Mouse (Mus musculus) MEL (cell line): Measurements from ENCODE around the gene Eef1g. TPM values are rescaled to one million over a fixed set of nuclear protein-coding genes. Genes with fewer than 3 reads are reported as not detected.

Source experiments
- DNase-seq: peaks from one replicate; pipeline ENCODE4 v3.0.0; 2011; ENCODE audit warnings: low read depth, low spot score
- H3K27ac ChIP-seq: 2 replicates; pipeline ENCODE4 v1.5.1; 2012; ENCODE audit warnings: low read depth, mild to moderate bottlenecking, control low read depth, low read length, moderate library complexity; ENCODE audit not compliant: control insufficient read depth
- H3K27me3 ChIP-seq, 2 experiments: fragments of 150-350 bp in 1 of 2; sonication (generic) in 1 of 2; 2 replicates each; pipeline ENCODE4 v1.6.1; 2012; ENCODE audit warnings: low read length in 2 of 2, mild to moderate bottlenecking in 2 of 2, improper control_type of control experiment in 1 of 2, moderate library complexity in 1 of 2; ENCODE audit not compliant: insufficient read depth in 2 of 2, control insufficient read depth in 1 of 2
- H3K36me3 ChIP-seq, 2 experiments: 2 replicates each; pipeline ENCODE4 v1.6.1; 2012 to 2014; ENCODE audit warnings: low read length in 2 of 2, improper control_type of control experiment in 1 of 2, inconsistent platforms in 1 of 2, mild to moderate bottlenecking in 1 of 2; ENCODE audit not compliant: insufficient read depth in 2 of 2, control insufficient read depth in 1 of 2
- H3K4me1 ChIP-seq, 2 experiments: fragments of 150-350 bp in 1 of 2; sonication (generic) in 1 of 2; 2 replicates each; pipeline ENCODE4 v1.6.1; 2012; ENCODE audit warnings: low read length in 2 of 2, improper control_type of control experiment in 1 of 2, mild to moderate bottlenecking in 1 of 2; ENCODE audit not compliant: insufficient read depth in 2 of 2, control insufficient read depth in 1 of 2
- H3K4me3 ChIP-seq, 2 experiments: fragments of 150-350 bp in 1 of 2; sonication (generic) in 1 of 2; 2 replicates each; pipeline ENCODE4 v1.5.1; 2012; ENCODE audit warnings: low read depth in 2 of 2, low read length in 2 of 2, mild to moderate bottlenecking in 2 of 2, moderate library complexity in 2 of 2, control low read depth in 1 of 2, improper control_type of control experiment in 1 of 2; ENCODE audit not compliant: control insufficient read depth in 1 of 2, insufficient read depth in 1 of 2
- H3K79me2 ChIP-seq: 2 replicates; pipeline ENCODE4 v1.6.1; 2012; ENCODE audit warnings: mild to moderate bottlenecking, low read length, moderate library complexity; ENCODE audit not compliant: control insufficient read depth, poor library complexity, insufficient read depth
- H3K9ac ChIP-seq: 2 replicates; pipeline ENCODE4 v1.6.1; 2012; ENCODE audit warnings: low read depth, mild to moderate bottlenecking, control low read depth, low read length, moderate library complexity; ENCODE audit not compliant: control insufficient read depth, poor library complexity, severe bottlenecking
- H3K9me3 ChIP-seq: fragments of 150-350 bp; sonication (generic); replicated peaks from 2 replicates; pipeline ENCODE4 v1.6.1; 2012; ENCODE audit warnings: mild to moderate bottlenecking, low read length, improper control_type of control experiment, moderate library complexity; ENCODE audit not compliant: insufficient read depth
- BHLHE40 ChIP-seq: IDR thresholded peaks from 2 replicates; pipeline ENCODE4 v1.6.1; 2012; ENCODE audit warnings: low read depth, mild to moderate bottlenecking, inconsistent platforms, low read length, improper control_type of control experiment, borderline replicate concordance
- CHD1 ChIP-seq: IDR thresholded peaks from 2 replicates; pipeline ENCODE4 v1.6.1; 2012; ENCODE audit warnings: low read depth, mild to moderate bottlenecking, inconsistent platforms, low read length, improper control_type of control experiment
- CHD2 ChIP-seq: IDR thresholded peaks from 2 replicates; pipeline ENCODE4 v1.6.1; 2011; ENCODE audit warnings: low read length, improper control_type of control experiment
- CTCF ChIP-seq, 3 experiments: IDR thresholded peaks in 2 of 3; conservative IDR thresholded peaks in 1 of 3; 2 replicates each; pipeline ENCODE4 v1.5.1; 2011 to 2012; ENCODE audit warnings: low read length in 3 of 3, low read depth in 2 of 3, mild to moderate bottlenecking in 2 of 3, improper control_type of control experiment in 1 of 3, inconsistent platforms in 1 of 3, mixed read lengths in 1 of 3, moderate library complexity in 1 of 3; ENCODE audit not compliant: control insufficient read depth in 1 of 3, insufficient read depth in 1 of 3, poor library complexity in 1 of 3, severe bottlenecking in 1 of 3
- E2F4 ChIP-seq: IDR thresholded peaks from 2 replicates; pipeline ENCODE4 v1.6.1; 2011; ENCODE audit warnings: low read depth, low read length, improper control_type of control experiment, borderline replicate concordance
- ETS1 ChIP-seq: IDR thresholded peaks from 2 replicates; pipeline ENCODE4 v1.6.1; 2012; ENCODE audit warnings: low read depth, mild to moderate bottlenecking, inconsistent platforms, low read length, improper control_type of control experiment, moderate library complexity
- JUND ChIP-seq: IDR thresholded peaks from 2 replicates; pipeline ENCODE4 v1.6.1; 2011; ENCODE audit warnings: low read depth, mild to moderate bottlenecking, improper control_type of control experiment, low read length
- MAZ ChIP-seq: IDR thresholded peaks from 2 replicates; pipeline ENCODE4 v1.6.1; 2012; ENCODE audit warnings: low read depth, mild to moderate bottlenecking, inconsistent platforms, low read length, improper control_type of control experiment
- MXI1 ChIP-seq: IDR thresholded peaks from 2 replicates; pipeline ENCODE4 v1.6.1; 2011; ENCODE audit warnings: mild to moderate bottlenecking, low read depth, low read length, improper control_type of control experiment
- POLR2A ChIP-seq, 2 experiments: IDR thresholded peaks; 2 replicates each; pipeline ENCODE4 v1.6.1; 2011 to 2012; ENCODE audit warnings: low read length in 2 of 2, mild to moderate bottlenecking in 2 of 2, control low read depth in 1 of 2, improper control_type of control experiment in 1 of 2, low read depth in 1 of 2, moderate library complexity in 1 of 2; ENCODE audit not compliant: control insufficient read depth in 1 of 2, insufficient read depth in 1 of 2, poor library complexity in 1 of 2
- SIN3A ChIP-seq: IDR thresholded peaks from 2 replicates; pipeline ENCODE4 v1.6.1; 2012; ENCODE audit warnings: low read length, improper control_type of control experiment, inconsistent platforms
- TBP ChIP-seq: IDR thresholded peaks from 2 replicates; pipeline ENCODE4 v1.8.0; 2011; ENCODE audit warnings: low read depth, low read length, improper control_type of control experiment
- ZNF384 ChIP-seq: IDR thresholded peaks from 2 replicates; pipeline ENCODE4 v1.6.1; 2012; ENCODE audit warnings: low read depth, mild to moderate bottlenecking, inconsistent platforms, low read length, improper control_type of control experiment
- polyA plus RNA-seq, 2 experiments: library from polyadenylated mRNA; stranded (reverse) in 1 of 2; unstranded in 1 of 2; fragments of >175 nt in 1 of 2; fragments of >200 nt in 1 of 2; gene quantifications; 2 replicates each; pipeline versions ENCODE4 v1.2.1 to v1.2.4; 2012; ENCODE audit warnings: low replicate concordance in 2 of 2, low read depth in 1 of 2; ENCODE audit not compliant: insufficient read length in 2 of 2, insufficient read depth in 1 of 2, missing spikeins in 1 of 2
- total RNA-seq: library from RNA; depleted of rRNA; stranded (reverse); fragments of 300-350 nt; gene quantifications from 2 replicates; pipeline ENCODE4 v1.2.3, GENCODE M21; 2012

Gene Eef1g
- total and polyA plus RNA-seq, 3 experiments: 1,362 to 1,817 (median 1,691) TPM

DNA sequence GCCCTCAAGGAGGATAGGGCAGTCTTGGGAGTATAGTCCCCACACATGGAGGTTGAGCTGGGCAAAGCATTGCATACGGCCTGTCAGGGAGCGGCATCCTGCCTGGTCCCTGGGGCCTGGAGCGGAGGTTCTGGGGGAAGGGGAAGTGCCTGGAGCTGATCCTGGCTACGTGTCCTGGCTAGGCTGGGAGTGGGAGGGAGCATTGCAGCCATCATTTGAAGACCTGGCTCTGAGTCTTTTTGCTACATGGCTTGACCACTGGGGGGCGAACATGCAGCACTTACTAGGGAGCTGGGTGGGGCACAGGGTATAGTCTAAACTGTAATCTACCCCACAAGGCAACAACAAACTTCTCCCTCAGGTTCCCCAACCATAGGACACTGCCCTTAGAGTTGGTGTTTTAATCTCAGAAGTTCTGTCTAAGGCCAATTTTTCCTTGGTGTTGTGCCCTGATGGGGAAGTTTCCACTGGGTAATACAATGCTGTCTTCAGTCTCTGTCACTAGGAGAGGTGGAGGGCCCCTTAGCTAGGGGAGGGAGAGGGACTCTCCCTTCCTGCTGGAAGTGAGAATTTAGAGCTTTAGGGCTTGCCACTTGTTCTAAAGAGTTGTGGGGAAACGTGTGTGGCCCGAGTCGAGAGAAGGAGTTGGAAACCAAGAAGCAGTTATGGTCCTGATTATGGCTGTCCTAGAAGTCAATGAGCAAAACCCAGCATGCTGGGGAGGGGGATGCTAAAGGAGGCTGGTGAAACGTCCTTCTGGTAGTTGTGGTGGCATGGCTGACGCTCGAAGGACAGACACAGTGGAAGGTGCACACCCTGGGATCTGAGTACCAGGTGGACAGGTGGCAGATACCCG lies 26.2 kb downstream of the Eef1g start (continued):
- no peak for TF ChIP-seq BHLHE40
- peak; percentile 94 for TF ChIP-seq MAZ
- TF ChIP-seq, all 39 proteins: peak for 13

DNA sequence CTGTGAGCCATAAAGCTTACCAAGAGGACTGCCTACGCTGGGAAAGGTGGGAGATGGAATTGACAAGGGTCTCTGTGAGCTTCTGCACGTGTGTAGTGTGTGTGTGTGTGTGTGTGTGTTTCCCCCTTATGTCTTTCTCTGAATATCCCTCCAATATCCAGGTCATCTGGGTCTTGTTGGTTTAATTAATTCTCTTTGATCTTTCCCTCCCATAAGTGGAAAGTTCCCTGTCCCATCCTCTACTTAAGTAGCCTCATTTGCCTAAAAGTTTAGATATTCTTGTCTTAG lies 26.7 kb downstream of the Eef1g start:
- Histone ChIP-seq H3K79me2 (no peaks in the 10 kb centered on the region), H3K4me3 (no peak overlapping the region), H3K27ac (no peak overlapping the region), H3K36me3 (peaks cover 0 to 16% of the 10 kb centered on the region in 2 experiments; a peak in 2 of 4 replicates), H3K4me1 (peaks cover 9 to 27% of the 10 kb centered on the region in 2 experiments), H3K27me3 (no peaks in the 10 kb centered on the region; a peak in 1 of 4 replicates), H3K9me3 (no peaks in the 10 kb centered on the region), H3K9ac (no peak overlapping the region)
- DNase-seq: no peak
- TF ChIP-seq MXI1 (no peak), JUND (no peak)

DNA sequence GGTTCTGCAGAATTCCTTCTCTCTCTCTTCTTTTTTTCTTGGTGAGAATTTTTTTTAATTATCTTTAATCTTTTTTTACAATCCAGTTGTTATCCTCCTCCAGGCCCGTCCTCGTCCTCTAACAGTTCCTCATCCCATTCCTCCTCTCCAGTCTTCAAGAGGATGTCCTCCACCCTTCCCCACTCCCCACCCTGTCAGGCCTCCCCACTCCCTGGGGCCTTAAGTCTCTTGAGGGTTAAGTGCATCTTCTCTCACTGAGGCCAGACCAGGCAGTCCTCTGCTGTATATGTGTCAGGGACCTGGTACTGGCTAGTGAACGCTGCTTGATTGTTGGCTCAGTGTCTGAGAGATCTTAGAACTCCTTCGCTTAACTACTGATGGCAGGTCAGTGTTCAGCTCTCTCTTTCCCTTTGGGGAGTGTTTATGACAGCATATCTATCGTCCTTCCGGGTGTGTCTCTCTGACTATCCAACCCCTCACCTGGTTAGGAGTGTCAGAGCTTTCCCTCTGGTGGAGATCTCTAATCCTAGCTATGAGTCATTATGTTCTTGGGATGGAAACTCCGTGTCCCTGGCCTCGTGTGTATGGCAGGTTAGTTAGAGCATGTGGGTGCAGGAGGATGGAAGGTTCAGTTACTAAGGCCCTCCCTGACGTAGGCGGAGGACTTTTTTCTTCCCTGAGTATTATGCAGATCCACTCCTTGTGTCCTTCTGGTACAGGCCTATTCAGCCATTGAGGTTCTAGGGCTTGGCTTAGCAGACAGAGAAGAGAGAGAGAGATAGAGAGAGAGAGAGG lies 28.2 kb downstream of the Eef1g start:
- H3K9ac ChIP-seq: no peak overlapping the region
- no peak overlapping the region for H3K27ac ChIP-seq
- H3K27me3 ChIP-seq: no peaks in the 10 kb centered on the region
- peaks cover 0 to 17% of the 10 kb centered on the region in 2 experiments; a peak in 2 of 4 replicates for H3K36me3 ChIP-seq
- H3K4me1 ChIP-seq: peaks cover 9 to 33% of the 10 kb centered on the region in 2 experiments
- H3K9me3 ChIP-seq: no peaks in the 10 kb centered on the region
- no peak overlapping the region for H3K4me3 ChIP-seq
- no peaks in the 10 kb centered on the region for H3K79me2 ChIP-seq
- no peak for TF ChIP-seq CHD1
- no peak for TF ChIP-seq CTCF (IDR thresholded peaks at IDR 0.05 in 2 of 3, conservative IDR thresholded peaks at IDR 0.05 in 1 of 3; ENCODE audit: control insufficient read depth in 1 of 3, insufficient read depth in 1 of 3, low read depth in 2 of 3, low read length in 3 of 3, poor library complexity in 1 of 3, severe bottlenecking in 1 of 3)
- no peak for TF ChIP-seq POLR2A (IDR thresholded peaks at IDR 0.05; ENCODE audit: control insufficient read depth in 1 of 2, insufficient read depth in 1 of 2, low read depth in 1 of 2, low read length in 2 of 2, poor library complexity in 1 of 2)
- TF ChIP-seq CHD2: no peak
- TF ChIP-seq E2F4: no peak
- TF ChIP-seq, all 39 proteins: peak for 0
- DNase-seq: no peak

DNA sequence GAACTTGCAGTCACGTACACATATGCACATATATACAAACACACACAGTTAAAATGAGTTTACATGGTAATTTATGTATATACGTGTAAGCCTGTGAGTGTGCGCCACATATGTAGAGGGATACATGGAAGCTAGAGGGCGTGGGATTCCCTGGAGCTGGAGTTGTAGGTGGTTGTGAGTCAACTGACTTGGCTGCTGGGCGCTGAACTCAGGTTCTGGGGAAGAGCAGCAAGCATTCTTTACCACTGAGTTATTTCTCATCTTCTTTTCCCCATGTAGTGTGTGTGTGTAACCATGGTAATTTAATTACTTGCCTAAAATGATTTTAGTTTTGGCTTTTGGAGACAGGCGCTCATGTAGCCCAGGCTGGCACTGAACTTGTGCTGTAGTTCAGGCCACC lies 29.8 kb downstream of the Eef1g start:
- H3K4me1 ChIP-seq: peaks cover 5 to 26% of the 10 kb centered on the region in 2 experiments
- no peak for TF ChIP-seq ZNF384
- no peak for TF ChIP-seq ETS1
- TF ChIP-seq TBP: no peak
- TF ChIP-seq SIN3A: no peak

More for the DNA sequence above, 29.8 kb downstream of the Eef1g start:
- Histone ChIP-seq H3K9ac (no peak overlapping the region), H3K79me2 (no peaks in the 10 kb centered on the region), H3K27me3 (no peaks in the 10 kb centered on the region), H3K27ac (no peak overlapping the region), H3K4me3 (no peak overlapping the region), H3K36me3 (peaks cover 0 to 13% of the 10 kb centered on the region in 2 experiments; a peak in 2 of 4 replicates), H3K9me3 (no peaks in the 10 kb centered on the region)
- no peak for DNase-seq
